Mouse (Mus musculus) embryonic fibroblast, embryonic 13.5 days (primary cell): ENCODE data around the gene Tbxa2r.

Experiments used
- CTCF ChIP-seq: IDR thresholded peaks from 2 replicates; pipeline ENCODE4 v1.5.1; 2011; ENCODE audit warnings: mild to moderate bottlenecking, control low read depth, low read length, moderate library complexity, borderline replicate concordance; ENCODE audit not compliant: insufficient read depth
- POLR2A ChIP-seq: IDR thresholded peaks from 2 replicates; pipeline ENCODE4 v1.6.1; 2011; ENCODE audit warnings: low read depth, mild to moderate bottlenecking, control low read depth, low read length, moderate library complexity

DNA sequence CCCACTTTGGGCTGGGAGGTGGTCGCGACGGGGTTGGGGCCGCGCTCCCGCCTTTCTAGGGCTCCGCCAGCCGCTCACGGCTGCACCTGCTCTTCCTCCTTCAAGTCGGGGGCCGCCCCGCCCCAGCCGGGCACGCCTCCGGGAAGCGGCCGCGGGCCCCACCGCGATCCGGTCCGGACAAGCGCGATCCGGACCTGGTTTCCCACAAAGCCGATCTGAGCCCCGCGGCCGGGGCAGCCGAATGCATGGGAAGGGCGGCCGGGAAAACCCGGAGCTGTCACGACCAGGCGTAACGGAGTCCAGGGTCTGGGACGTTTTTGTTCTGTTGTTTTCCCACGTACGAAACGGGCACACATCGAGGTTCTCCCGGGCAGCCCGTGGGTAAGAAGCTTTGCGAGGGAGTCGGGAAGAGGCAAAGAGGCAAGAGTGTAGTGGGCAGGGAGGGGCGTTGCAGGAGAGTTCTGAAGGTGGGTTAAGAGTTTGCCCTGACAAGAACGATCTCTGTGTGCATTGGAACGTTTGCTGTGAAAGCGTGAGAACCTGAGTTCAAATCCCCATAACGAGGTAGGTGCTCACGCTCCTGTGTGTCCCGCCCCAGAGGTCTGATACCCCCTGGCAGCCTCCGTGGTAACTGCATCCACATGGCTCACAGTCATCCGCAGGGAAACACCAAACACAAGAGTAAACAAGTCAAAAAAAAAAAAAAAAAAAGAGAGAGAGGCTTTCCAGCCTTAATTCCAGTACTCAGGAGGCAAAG is 42.7 kb upstream of the Tbxa2r start:
- TF ChIP-seq POLR2A (no peak), CTCF (no peak)
